Mouse (Mus musculus): ENCODE results near the gene Pacsin3.

DNA sequence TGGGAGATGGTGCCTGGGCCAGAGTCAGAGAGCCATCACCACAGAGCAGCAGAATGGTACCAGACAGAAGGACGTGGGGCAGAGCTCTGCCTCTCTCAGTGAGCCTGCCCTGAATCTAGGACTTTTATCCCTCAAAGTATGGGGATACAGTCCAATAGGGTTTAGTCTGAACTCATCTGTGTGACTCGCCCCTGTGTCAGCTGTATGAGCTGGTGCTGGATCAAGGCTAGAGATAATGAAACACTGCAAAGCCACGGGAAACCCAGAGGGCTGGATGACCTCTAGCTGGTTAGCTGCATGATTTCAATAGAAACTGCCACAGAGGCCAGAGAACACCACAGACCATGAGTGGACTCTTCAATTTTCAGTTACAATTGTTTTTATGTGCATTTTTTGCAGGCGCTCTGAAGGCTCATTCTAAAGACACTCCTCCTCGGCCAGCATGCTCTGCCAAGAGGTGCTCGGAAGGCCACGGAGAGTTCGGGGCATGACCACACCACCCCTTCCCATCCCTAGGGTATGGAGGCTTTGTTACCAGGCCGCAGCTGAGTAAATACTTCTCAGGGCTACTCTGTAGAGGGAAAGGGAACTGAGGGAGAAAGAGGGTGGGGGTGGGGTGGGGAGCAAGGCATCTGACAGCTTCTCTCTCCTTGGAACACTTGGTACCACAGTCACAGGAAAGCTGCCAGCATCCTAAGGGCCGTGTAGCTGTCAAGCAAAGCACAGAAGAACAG is 57.0 kb downstream of the Pacsin3 start:
- TF ChIP-seq CTCF (IDR thresholded peaks at IDR 0.05; ENCODE audit: low read depth) (no peak), EP300 (IDR thresholded peaks at IDR 0.05; ENCODE audit: low read depth) (no peak)
